Mouse (Mus musculus) G1E (cell line): Measurements from ENCODE around the gene Ift172.

ENCODE experiments used
- CTCF ChIP-seq: IDR thresholded peaks from 2 replicates; pipeline ENCODE4 v1.5.1; 2012; ENCODE audit warnings: low read depth, low read length, inconsistent platforms, mixed read lengths
- POLR2AphosphoS5 ChIP-seq: IDR thresholded peaks from 2 replicates; pipeline ENCODE4 v1.6.1; 2012; ENCODE audit warnings: low read depth, low read length, inconsistent platforms; ENCODE audit not compliant: insufficient replicate concordance
- TAL1 ChIP-seq: conservative IDR thresholded peaks from 2 replicates; pipeline ENCODE4 v1.6.1; 2012; ENCODE audit warnings: low read depth, low read length, inconsistent platforms, mixed read lengths

DNA sequence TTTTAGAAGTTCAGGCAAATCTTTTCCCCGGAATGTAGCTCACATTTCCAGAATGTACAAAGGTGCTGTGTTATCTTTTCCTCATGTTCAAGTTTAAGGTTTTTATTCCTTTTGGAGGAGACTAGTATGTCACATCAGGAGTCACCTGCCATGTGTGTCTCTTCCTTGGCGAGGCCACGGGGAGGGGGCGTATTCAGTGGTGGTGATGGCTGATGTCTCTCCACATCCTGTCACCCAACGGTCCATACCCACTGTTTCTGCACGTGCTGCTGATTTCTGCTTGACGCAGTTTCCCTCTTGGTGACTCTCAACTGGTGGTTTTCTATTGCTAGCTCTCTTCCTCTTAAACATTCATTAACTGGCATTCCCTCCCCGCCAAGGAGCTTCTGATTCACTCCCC is 21.9 kb upstream of the Ift172 start:
- TF ChIP-seq CTCF (no peak), POLR2AphosphoS5 (no peak), TAL1 (no peak)
